Mouse (Mus musculus): Measurements from ENCODE around the gene Igsf3.

DNA sequence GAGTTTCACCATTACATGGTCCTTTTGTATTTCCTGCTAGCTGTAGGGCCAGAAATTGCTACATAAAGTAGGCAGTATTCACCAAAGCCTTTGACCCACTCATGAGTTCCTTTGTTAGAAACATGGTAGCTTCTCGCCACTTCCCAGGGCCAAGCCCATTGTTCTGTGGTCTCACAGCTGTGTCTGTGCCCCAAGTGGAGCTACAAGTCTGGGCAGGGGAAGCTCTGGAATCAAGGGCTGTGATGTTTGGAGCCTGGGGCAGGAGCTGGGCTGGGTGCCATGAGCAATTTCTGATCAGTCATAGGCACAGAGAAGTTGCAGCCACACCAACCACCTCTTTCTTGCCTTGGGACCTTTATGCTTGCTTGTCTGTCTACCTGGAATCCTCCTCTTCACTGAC, 30.1 kb upstream of the Igsf3 start:
- TF ChIP-seq POLR2A (IDR thresholded peaks at IDR 0.05; ENCODE audit: borderline replicate concordance, extremely low read depth, insufficient read depth, insufficient read length, poor library complexity, severe bottlenecking) = no peak
- no peak for TF ChIP-seq CTCF (IDR thresholded peaks at IDR 0.05; ENCODE audit: borderline replicate concordance, extremely low read depth, insufficient read depth, insufficient read length)

Measured in brain, embryonic 14.5 days (tissue).